Mouse (Mus musculus) A20 (cell line): ENCODE data around the gene Rimkla.

Experiments
- DNase-seq: peaks from one replicate; pipeline ENCODE4 v3.0.0-alpha.2; 2011; ENCODE audit warnings: low read depth, low spot score

Gene Rimkla

DNA sequence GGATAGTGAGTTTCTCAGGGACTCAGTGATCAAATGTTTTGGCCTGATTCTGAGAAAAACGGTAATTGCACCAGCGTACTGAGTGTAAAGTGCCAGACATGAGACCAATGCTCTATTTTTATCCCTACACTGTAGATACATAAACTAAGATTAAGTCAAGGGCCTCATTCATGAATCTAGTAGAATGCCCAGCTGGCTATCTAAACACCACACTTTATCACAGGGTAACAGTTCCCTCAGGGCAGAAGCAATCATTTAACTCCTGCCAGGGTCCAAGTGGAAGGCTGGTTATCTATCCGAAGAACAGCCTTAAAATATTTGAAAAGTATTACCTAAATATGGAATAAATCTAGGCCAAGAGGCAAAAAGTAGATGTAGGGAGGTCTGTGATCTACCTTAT is 74.5 kb downstream of the Rimkla start:
- no peak for DNase-seq

DNA sequence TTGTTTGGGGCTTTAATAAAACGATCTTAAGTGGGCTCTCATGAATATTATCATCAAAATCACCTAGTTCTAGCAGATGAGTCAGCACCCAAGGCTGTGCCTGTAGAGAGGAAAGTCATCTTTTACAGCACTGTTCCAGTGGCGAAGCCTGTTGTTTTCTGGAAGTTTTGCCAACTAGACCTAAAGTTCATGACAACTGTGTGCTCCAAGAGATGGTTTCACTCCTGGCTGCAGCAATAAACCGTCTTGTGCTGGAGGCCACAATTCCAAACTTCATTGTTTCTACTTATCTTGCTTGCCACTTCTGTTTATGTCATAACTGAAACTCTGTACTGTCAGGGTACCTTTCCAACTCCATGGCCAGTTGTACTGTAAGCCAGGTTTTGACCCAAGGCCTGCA is 75.2 kb downstream of the Rimkla start:
- no peak for DNase-seq
